Mouse (Mus musculus) ovary, postnatal 10 days (tissue): Measurements from ENCODE around the gene Foxo3.

ENCODE experiments used
- DNase-seq: peaks from one replicate; pipeline ENCODE4 v3.0.0; 2022; ENCODE audit warnings: low spot score

The Foxo3 gene

DNA sequence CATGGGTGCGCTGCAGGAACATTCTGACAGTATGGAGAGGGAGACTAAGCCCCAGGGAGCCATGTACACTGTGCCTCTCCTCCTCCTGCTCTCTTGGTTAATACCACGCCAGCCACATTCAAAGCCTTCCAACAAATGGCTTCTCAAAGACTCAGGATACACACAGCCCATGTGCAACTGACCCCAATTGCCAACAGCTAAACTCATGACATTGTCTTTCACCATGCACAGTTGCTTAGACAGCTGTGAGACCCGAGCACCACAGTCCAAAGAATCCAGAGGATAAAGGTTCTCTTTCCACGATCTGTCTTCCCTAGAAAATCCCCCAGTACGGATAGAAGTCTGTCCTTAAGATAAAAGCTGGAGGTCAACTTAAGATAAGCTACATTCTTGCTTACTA lies 27.9 kb downstream of the Foxo3 start:
- no peak for DNase-seq

DNA sequence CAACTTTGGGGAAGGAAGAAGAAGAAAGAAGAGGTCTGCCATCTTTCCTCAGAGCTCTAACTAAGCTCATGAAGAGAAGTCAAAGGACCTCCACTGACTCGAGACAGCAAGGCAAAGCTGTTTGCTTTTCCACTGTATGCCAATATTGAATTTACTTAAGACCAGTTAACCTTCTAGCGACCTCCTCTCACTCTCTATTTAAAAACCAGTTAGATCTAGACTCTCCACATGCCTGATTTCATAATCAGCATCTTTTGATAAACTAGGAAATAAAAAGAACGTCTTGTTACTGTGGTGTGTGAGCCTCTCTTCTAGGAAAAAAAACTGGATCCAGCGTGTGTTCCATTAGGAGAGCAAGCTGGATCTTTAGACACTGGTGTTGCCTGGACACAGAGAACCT lies 28.4 kb downstream of the Foxo3 start:
- no peak for DNase-seq

DNA sequence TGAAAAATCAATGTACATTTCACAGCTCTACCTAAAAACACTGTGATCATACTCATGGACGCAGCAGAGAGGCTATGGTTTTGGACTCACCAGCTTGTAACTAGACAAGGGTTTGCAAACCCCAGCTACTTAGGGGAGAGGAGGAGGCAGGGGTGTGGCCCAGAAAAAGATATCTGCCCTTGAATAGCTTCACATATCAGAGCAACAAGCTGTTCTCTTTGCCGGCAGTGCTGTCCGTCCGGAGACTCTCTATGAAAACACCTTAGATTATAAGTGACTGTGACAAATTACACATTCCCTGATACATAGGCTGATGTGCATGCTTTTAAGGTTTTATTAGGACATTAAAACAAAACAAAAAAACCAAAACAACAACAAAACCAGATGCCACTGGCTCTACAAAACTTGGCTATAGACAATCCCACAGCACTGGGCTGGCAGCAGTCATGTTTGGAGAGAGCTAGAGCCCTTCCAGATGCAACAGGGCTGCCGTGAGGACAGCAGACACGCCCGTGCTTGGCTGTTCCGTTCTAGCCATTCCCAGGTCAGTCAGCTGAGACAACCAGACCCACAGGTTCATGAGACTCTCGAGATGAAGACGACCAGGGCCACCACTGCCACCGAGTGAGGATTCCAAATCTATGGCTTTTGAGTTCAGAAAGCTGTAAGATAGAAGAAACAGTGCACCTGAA lies 29.3 kb downstream of the Foxo3 start:
- DNase-seq: no peak

DNA sequence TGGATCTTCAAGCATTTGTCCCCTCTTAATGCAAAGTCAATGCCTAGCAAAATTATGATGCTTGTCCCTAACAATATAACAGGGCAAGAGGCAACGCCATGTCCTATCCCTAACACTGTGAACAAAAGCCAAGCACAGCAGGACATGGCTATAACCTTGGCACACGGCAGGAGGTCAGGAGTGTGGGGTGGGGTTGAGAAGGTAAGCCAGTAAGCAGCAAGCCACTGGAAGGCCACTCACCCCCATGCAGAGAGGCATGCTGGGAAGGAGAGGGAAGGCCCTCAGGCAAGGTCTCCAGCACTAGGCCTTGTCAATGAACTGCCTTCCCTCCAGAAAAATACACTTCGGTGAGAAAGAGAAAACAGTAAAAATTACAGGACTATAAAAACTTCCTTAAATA lies 30.1 kb downstream of the Foxo3 start:
- DNase-seq: no peak

DNA sequence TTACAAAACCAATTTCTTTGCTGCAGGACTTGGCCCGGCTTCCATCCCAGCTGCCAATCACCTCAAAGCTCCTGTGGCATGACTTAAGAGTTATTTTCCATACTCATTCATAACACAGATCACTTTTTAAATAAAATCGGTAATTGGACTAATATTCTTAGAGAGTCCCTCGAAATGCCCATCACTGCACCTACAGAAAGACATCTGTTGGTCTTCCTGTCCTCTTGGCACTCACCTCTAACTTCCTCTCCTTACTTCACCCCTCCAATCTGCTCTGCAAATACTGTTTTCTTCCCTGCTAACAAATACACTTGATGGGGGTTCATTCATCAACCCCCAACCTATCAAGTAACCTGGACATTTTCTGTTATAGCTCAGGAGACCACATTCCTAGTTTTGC lies 30.9 kb downstream of the Foxo3 start:
- DNase-seq: no peak

DNA sequence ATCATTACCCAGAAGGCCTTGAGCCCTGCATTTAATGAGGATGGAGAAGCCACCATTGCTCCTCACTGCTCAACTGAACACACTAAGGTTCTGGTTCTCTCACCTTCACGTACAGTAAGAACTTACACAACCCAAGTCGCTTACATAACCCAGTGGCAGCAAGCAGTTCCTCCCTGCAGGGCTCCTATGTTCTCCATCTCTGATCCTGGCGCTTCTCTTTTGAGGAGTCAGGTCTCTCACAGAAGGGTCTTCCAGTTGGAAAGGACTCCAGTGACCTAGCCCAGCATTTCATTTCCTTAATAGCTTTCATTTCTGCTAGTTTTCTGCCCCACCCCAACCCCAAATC lies 31.3 kb downstream of the Foxo3 start:
- no peak for DNase-seq

DNA sequence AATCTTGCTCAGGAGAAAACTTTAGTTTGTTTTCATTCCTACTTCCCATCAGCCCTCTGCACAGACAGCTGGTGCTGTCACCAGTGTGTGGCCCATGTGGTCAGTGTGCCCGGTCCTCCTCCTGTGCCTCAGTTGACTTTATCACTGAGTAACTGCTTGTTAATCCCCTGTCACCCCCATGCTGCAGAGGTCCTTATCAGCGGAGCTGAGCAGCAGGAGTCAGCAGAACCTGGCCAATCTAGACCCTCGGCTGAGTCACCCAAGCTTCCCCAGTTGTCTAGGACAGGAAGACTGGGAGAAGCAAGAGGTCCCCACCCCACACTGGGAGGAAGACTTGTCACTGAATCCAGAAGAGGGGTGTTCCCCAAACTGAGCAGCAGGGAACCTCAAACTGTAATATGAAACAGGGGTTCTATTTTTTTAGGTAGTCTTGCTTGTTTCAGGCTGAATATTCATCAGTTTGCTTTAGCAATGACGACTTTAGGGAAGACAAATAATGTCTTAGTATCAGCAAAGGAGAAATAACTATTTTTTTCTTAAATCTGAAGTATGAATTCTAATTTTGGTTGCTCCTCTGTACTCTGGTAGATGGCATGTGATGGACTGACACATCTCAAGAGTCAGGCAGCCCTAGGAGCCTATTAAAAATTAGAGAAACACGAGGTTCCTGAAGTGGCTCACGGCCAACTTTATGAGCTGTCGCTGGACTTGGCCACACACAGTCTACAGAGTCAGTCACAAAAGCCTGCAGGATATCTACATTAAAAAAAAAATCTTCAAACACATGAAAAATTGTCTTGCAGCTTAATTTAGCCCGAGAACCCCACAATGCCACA lies 31.9 kb downstream of the Foxo3 start:
- DNase-seq: no peak

DNA sequence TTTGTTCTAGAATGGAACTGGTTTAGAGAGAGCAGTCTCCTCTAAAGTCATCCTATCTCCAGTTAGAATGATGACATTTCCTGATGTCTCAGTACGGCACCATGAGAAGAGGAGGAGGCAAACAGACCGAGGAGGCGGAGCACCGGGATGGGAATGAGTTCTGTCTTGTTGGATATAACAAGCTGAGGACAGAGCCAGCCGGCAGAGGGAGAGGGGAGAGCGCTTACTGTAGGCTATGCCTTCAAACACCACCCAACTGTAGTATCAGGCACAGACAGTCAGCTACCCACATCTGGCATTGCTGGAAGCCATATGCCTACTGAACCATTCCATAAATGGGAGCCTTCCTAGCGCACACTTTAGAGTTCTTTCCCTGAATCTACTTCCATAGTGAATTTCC lies 32.6 kb downstream of the Foxo3 start:
- no peak for DNase-seq

DNA sequence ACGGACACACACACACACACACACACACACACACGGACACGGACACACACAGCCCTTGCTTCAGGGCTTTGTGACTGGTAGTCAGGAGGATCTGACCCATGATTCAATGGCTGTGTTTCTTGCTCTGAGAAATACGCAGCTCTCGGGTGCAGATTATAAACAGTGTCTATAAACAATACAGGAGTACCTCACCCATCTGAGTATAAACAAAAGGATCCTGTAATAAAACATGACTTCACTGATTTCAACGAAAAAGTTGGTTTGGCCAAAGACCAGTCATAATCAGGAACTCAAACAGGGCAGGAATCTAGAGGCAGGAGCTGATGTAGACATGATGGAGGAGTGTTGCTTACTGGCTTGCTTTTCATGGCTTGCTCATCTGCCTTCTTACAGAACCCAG lies 34.1 kb downstream of the Foxo3 start:
- no peak for DNase-seq

DNA sequence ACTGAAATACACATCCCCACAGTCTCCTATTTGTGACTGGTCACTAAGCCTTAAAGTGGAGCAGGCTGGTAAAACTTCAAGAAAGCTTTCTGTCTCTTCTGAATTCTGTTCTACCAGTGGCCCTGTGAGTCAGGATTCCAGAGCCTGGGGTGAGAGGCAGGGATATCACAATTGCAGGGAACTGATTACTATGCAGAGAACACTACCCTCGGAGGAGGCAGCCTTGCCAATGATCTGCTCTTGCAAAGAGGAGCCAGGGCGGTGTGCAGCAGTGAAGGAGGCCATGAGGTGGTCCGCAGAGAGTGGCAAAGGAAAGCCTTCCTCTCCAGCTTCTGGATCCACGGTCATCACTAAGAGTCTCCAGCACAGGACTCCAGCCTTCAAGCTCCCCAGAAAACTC lies 34.8 kb downstream of the Foxo3 start:
- DNase-seq: no peak

DNA sequence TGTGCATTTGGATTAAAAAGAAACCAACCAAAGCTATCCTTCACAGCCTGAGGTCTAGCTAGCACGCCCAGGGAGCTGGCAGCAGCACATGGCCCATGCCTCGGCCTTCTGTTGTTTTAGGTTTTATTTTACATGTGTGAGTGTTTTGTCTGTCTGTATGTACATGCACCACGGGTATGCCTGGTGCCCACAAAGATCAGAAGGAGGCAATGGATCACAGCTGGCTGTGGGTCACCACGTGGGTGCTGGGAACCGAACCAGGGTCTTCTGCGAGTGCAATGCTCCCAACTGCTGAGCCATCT lies 36.8 kb downstream of the Foxo3 start:
- no peak for DNase-seq

DNA sequence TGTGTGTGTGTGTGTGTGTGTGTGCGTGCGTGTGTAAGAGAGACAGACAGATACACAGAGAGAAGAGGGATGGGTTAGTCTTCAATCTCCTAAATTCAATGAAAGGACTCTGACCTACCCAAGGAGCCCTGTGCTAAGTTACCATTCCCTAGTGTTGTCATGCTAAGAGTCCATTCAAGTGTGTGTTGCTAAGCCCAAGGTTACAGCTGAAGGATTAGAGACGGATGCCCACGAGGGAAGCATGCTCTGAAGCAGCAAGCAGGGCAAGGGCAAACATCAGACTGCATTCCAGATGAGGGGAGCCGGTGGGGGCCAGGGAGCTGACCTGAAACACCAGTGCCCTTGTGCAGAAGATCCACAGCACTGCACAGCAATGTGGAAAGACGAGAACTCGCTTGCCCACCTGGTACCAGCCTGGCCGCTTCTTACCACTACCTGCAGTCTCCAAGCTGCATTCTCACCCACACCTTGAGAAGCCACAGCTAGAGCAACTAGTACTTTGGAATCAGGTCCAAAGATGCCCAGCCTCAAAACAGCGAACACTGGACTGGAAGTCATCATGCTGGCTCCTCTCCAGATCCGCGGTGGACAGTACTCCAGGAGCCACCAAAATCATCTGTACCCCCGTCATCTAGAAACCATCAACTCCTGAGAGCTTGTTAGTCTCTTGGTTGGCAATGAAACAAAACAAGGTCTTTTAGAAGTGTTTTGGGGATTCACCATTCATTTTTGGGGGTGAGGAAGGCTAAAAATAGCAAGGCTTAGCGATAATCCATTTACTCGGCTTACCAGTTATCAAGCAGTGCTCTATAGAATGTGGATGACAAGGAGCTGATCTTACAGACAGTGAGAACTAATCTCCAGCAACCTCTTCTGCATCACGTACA lies 37.4 kb downstream of the Foxo3 start:
- no peak for DNase-seq

DNA sequence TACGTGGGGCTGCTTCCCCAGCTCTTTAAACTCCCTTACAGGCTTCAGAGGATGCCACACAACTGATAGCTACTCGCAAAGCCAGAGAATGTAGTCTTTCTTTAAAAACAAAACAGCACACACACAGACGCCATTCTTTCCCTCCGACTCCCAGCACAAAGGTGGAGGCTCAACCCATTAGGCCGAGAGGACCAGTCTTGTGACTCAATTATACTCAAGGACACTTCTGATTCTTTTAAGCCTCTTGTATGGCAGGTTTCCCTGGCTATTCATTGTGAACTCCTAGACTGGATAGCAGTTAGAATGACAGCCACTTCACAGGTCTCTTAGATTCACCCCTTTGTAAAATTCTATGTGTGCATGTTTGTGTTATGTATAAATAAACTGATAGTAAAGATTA lies 38.3 kb downstream of the Foxo3 start:
- DNase-seq: no peak

DNA sequence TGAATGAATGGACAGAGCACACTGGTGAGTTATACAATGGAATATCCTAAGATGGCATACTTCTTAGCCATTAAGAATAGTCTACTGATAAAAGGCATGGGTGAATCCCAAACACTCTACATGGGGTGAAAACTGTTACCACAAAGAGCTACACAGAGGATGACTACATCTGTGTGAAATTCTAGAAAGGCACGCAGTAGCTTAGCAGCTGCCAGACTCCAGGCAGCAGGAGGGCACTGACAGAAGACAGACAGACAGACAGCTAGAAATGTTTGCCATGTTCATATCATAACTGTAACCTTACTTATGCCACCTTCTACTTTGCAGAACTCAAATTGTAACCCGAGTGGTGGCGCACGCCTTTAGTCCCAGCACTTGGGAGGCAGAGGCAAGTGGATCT lies 39.0 kb downstream of the Foxo3 start:
- no peak for DNase-seq

DNA sequence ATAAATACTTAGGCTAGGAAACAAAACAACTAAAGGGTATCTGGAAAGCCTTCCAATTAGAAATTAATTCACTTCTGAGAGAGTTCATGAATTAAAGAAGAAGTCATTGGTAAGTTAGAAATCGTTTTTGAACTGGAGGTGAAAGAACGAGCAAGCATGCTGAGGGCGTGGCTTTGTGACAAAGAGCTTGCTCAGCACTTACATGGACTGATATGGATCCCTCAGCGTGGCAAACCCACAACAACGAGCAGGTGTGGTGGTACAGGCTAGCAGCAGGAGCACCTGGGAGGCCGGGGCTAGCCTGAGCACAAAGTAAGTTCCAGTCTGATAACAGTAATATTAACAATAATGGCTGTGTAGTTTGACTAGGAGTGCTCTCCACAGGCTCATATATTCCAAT lies 41.2 kb downstream of the Foxo3 start:
- DNase-seq: no peak

DNA sequence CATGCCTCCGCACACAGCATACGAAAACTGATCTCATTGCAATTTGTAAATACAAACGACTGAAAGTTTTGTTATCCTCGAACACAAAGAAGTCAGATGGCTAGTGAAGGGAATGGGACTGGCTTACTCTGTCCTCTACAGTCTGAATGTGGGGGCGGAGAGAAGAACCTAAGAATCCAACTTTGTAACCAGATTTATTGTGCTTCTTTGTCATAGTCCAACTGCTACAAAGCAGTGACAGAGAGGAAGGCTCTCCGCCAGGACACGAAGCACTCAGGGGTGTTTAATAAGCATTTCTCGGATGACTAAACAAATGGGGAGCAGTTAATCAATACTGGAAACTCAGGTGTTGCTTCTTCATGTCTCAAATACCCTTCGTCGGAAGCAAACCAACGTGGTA lies 43.6 kb downstream of the Foxo3 start:
- no peak for DNase-seq

DNA sequence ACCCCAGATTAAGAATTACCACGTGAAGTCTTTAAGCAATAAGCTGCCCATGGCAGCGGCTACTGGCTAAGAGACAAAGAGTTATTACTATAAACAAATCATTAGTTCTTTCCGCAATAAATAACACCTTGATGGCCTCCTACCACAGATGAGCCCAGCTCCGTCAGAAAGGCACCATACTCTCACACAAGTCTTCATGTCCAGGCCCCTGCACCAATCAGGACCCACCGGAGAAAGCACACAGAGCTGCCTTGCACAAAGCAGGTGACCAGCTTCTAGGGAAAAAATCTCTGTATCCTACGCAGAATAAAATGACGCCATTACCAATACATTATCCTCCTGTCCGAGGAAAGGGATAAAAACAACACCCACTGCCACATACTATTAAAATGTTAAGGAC lies 44.7 kb downstream of the Foxo3 start:
- no peak for DNase-seq

DNA sequence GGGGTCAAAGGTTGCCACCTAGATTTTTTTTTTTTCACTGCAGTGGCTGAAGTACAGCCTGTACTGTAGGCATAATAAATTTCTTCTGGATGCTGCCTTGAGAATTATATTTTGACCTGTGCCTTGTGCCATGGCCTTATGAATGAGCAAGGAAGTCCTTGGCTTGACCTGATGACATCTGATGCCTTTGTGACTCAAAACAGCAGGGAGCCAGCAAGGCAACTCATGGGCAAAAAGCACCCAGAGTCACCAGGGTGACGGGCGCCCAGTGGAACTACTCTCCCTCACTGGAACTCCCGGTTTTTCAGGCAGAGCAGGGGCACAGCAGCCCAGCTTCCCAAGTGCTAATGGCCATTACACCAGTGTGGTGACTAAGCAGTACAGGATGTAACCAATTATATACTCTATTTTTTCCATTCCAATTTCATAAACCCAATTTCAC lies 45.4 kb downstream of the Foxo3 start:
- DNase-seq: no peak

DNA sequence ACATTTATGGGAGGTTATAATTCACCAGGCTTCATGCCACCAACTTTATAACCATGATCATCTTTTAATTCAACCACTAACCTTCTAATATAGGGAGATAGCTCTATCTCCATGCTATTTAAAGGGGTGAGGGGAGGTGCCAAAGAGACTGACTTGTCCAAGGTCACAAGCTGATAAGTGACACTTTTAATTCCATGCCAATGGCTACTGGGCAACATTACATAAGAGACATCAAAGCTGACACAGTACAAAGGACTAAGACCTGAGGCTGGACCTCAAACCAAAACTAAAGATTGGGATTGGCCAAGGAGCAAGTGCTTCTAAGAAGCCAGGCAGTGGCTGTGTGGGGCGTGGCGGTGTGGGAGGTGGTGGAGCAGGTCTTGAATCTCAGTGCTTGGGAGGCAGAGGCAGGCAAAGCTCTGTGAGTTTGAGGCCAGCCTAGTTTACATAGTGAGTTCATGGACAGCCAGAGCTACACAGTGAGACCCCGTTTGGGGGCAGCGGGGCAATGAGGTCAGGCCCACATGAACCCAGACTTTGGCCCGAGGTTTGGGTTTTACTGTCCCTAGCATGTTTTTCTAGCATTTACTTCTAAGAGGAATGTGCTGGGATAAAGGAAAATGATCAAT lies 46.0 kb downstream of the Foxo3 start:
- no peak for DNase-seq

DNA sequence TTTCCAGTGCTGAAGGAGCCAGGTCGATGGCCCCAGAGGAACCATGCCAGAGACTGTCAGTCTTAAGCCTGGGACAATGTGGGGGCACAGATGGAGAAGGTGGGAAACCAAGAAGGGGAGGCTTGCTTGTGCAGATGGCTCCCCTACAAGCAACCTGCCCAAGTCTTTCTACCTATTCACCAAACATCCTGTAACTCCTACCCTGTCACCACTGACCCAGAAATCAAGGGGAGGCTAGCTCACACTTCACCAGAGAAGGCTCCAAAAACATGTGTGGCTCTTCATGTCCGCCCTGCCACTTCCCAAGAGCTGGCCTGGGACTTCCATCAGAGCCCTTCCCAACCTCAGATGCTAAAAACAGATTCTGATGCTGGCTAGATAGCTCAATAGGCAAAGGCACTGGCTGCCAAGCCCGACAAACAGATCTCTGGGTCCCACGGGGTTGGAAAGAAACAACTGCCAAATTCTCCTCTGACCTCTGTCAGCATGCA lies 48.8 kb downstream of the Foxo3 start:
- no peak for DNase-seq

DNA sequence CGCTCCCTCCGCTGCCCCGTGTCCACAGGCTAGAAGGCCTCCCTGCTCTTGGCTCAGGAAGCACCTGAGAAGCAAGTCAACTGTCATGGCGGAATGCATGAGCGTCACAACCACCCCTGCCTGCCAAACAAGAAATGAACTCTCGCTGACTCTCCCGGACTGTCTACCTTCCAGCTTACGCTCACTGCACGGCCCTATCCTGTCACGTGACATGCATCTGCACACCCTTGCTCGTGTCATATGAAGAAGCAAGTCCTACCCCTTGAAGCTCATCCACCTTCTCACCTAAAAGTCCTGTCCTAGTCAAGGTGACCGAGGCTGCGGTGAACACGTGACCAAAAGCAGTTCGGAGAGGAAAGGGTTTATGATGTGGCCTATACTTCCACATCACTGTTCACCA lies 50.4 kb downstream of the Foxo3 start:
- DNase-seq: no peak

DNA sequence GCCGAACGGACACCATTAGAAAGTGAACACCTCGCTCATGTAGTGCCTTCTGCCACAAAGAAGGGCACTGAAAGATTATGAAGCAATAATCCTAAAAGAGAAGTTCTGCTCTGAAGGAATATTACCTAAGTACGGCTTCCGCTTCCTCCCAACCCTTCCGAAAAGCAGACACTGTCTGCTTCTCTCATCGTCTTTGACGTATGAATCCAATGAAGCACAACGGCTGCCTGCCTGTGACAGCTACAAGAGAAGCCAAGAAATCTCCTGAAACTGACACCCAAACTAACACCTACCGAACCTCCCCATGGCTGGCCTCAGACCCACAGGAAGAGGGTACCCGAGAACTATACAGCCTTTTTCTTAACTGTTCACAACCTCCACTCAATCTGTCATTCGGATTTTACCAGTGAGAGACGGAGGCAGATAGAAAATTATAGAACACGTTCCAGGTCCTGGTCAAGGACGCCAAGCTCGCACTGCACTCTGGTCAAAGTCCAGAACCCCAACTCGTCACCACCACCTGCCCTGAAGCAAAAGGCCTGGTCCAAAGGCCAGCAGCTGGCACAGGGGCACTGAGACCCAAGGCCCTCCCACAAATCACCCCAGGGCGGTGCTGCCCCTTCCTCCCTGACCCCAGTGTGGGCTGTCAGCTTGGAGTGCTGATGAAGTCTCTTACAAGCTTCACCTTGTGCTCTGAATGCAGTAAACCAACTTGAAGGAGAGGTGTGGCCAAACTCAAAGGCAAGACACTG lies 51.2 kb downstream of the Foxo3 start:
- DNase-seq: no peak
